Mouse (Mus musculus) neural tube, embryonic 12.5 days (tissue): ENCODE data around the gene Notch2. TPM values are rescaled to one million over a fixed set of nuclear protein-coding genes. Genes with fewer than 3 reads are reported as not detected.
A peak's percentile ranks its signal among the peaks of the same experiment; 100 is the strongest.

Experiments used
- ATAC-seq: fragments of 200-750 bp; cut with Nextera tagmentation; 2 replicates; pipeline ENCODE4 v1.8.0; 2017; ENCODE audit warnings: low read depth, mild to moderate bottlenecking, moderate TSS enrichment, moderate library complexity; ENCODE audit not compliant: low FRiP score
- H3K27ac ChIP-seq: fragments of 300-500 bp; sonication (generic); 2 replicates; pipeline ENCODE4 v1.5.1; 2016
- H3K27me3 ChIP-seq: fragments of 300-500 bp; sonication (generic); replicated peaks from 2 replicates; pipeline ENCODE4 v1.6.1; 2016; ENCODE audit warnings: mild to moderate bottlenecking
- H3K36me3 ChIP-seq: fragments of 300-500 bp; sonication (generic); 2 replicates; pipeline ENCODE4 v1.6.1; 2016; ENCODE audit warnings: mild to moderate bottlenecking
- H3K4me1 ChIP-seq: fragments of 300-500 bp; sonication (generic); 2 replicates; pipeline ENCODE4 v1.6.1; 2016
- H3K4me2 ChIP-seq: fragments of 300-500 bp; sonication (generic); replicated peaks from 2 replicates; pipeline ENCODE4 v1.6.1; 2016; ENCODE audit warnings: mild to moderate bottlenecking
- H3K4me3 ChIP-seq: fragments of 300-500 bp; sonication (generic); 2 replicates; pipeline ENCODE4 v1.5.1; 2016
- H3K9ac ChIP-seq: fragments of 300-500 bp; sonication (generic); 2 replicates; pipeline ENCODE4 v1.6.1; 2016; ENCODE audit warnings: mild to moderate bottlenecking
- H3K9me3 ChIP-seq: fragments of 300-500 bp; sonication (generic); 2 replicates; pipeline ENCODE4 v1.6.1; 2016; ENCODE audit warnings: mild to moderate bottlenecking
- WGBS: fragments of 180-500 bp; shearing (Covaris S2); methylation state at CpG from one replicate; pipeline ENCODE4 v1.1.7; 2016; 5-methylcytosine and 5-hydroxymethylcytosine counted together
- polyA plus RNA-seq: library from polyadenylated mRNA; unstranded; fragments of >200 nt; fragmentation: Nextera tagmentation; extraction: Ambion mirVana; gene quantifications from 2 replicates; pipeline ENCODE4 v1.2.1, GENCODE M21; 2016

Gene Notch2
- polyA plus RNA-seq, result 16.8 and 17.1 TPM in 2 replicates

DNA sequence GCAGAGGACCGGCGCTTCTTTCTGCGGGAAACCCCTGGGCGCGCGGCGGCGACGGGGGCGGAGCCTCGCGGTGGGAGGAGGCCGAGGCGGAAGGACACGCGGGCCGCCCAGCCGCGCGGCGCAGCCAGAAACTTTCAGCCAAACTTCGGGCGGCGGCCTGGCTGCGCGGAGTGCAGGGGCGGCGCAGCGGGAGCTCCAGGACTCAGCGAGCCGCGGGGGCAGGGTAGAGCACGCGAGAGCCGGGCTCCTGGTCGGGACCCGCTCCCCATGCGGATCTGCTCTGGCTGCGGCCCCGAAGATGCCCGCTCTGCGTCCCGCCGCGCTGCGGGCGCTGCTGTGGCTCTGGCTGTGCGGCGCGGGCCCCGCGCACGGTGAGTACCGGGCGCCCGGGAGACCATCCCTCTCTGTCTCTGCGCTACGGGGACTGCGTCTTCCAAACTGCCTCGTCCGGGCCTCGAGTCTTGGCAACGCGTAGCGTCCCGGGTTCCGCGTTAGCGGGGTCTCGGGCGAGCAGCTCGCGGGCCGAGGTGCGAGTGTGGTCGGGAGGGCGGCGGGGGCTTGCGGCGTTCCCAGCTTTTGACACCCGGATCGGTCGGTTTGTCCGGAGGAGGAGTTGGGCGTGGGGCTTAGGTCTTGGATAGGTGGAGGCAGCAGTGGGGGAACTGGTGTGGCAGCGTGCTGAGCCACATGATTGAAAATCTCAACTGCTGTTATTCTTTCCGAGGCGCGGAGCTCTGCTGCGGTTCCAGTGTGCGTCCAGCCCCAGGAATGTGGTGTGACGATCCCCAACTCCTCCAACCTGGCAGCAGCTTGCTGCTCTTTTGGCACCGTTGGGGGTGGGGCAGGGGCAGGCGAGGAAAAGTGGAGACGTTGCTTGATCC, at the start of gene Notch2:
TSS of gene Notch2 (plus strand) at position 127 of the 881 bp plus-strand sequence.
- Histone ChIP-seq H3K27me3 (no peaks in the 10 kb centered on the region), H3K9me3 (no peaks in the 10 kb centered on the region), H3K4me1 (peaks cover 23% of the 10 kb centered on the region), H3K4me3 (peak within 1 kb of the TSS; percentile 86), H3K9ac (peak within 1 kb of the TSS; percentile 88), H3K4me2 (peak within 1 kb of the TSS; percentile 81), H3K27ac (0 out of 2 replicates have a peak within 1 kb of the TSS, but pooled peaks have one; percentile 37), H3K36me3 (no peaks in the 10 kb centered on the region)
- WGBS, result under 1% methylated on average over 91 of the region's 95 CpGs
- peak; percentile 89 for ATAC-seq

DNA sequence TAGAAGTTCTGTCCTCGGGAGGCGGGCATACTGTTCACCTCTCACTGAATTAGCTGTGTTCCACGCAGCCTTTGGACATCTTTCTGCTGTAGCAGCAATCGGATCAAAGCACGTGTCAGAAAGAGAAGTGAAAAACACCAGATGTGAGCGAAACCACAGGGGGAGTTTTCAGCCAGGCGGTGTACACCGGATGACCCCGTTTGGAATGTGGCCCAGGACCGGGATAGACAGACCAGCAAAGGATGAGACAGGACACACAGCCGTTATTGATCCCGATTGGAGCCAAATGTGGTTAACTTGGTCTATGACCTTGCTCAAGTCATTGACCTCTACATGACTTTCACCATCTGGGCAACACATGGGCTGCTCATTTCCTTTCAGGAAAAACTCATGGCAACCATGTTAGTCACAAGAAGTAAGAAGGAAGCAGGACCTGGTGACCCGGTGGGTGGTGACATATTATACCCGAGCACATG, 48.4 kb upstream of the Notch2 start:
- ATAC-seq, result no peak
- 81% methylated on average over 14 of the region's 14 CpGs for WGBS
- H3K4me3 ChIP-seq, result no peak overlapping the region
- peaks cover 6% of the 10 kb centered on the region; the same call in 1 of the 2 replicates for H3K4me1 ChIP-seq
- no peak overlapping the region for H3K27ac ChIP-seq
- no peak overlapping the region for H3K9ac ChIP-seq
- H3K36me3 ChIP-seq, result no peaks in the 10 kb centered on the region
- H3K9me3 ChIP-seq, result no peaks in the 10 kb centered on the region
- H3K27me3 ChIP-seq, result no peaks in the 10 kb centered on the region
- no peak overlapping the region for H3K4me2 ChIP-seq

DNA sequence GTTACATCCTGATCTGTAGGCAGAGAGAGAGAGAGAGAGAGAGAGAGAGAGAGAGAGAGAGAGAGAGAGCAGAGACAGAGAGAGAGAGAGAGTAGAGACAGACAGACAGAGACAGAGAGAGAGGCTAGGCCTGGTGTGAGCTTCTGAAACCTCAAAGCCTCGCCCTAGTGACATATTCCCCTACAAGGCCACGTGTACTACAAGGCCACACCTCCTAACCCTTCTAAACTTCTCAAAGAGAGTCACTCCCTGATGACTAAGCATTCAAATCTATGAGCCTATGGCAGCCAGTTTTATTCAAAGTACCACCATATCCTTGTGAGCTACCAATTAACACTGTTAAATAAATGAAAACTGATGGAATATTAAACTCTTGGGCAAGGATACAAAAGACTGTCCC, 45.7 kb upstream of the Notch2 start:
- 64% methylated on average over 2 of the region's 2 CpGs for WGBS
- ATAC-seq, result no peak
- no peaks in the 10 kb centered on the region for H3K36me3 ChIP-seq

DNA sequence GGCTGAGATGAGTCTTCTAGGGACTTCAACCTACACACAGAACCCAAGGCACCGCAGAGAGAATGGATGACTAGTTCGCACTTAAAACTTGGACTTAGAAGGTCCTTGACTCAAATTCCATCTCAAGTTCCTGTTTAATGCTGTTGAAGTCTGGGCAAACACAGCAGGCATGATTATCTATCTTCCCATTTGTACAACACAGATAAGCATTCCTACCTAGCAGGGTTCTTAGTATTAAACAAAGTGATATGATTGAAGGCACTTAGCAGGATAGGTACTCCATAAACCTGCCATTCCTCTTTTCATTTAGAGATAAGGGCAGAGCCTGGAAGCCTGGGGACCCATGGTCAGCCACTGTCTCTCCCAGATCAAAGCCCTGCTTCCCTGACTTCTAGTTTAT, 45.1 kb upstream of the Notch2 start:
- Histone ChIP-seq H3K9me3 (no peaks in the 10 kb centered on the region), H3K9ac (no peak overlapping the region), H3K4me1 (peaks cover 11% of the 10 kb centered on the region), H3K27me3 (no peaks in the 10 kb centered on the region), H3K36me3 (no peaks in the 10 kb centered on the region), H3K4me3 (no peak overlapping the region), H3K27ac (no peak overlapping the region), H3K4me2 (no peak overlapping the region)
- 86% methylated on average over 2 of the region's 2 CpGs for WGBS
- ATAC-seq, result no peak

More for the DNA sequence above, 45.7 kb upstream of the Notch2 start:
- Histone ChIP-seq H3K4me1 (peaks cover 11% of the 10 kb centered on the region), H3K27ac (no peak overlapping the region), H3K9ac (no peak overlapping the region), H3K4me2 (no peak overlapping the region), H3K9me3 (no peaks in the 10 kb centered on the region), H3K4me3 (no peak overlapping the region), H3K27me3 (no peaks in the 10 kb centered on the region)

DNA sequence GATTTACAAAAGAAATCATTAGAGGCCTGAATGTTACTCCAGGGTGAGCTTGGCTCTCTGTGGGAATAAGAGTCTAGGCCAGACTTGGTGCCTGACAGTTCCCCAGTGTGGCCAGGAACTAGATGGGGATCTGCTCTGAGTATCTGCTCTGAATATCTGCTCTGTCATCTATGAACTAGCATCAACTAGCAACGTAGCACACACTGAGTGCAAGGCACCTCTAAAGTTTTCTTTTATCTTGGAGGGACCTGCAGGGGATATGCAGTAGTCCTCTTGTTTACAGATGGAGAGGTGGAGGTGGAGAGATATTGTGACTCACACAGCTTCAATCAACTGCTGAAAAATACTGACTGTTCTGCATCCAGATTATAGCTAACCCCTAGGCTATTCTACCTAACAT, 44.3 kb upstream of the Notch2 start:
- H3K4me1 ChIP-seq, result peaks cover 11% of the 10 kb centered on the region
- no peaks in the 10 kb centered on the region for H3K36me3 ChIP-seq
- H3K9ac ChIP-seq, result no peak overlapping the region
- 81% methylated on average over 1 of the region's 1 CpGs for WGBS
- H3K4me2 ChIP-seq, result no peak overlapping the region
- no peaks in the 10 kb centered on the region for H3K9me3 ChIP-seq
- no peak overlapping the region for H3K27ac ChIP-seq
- ATAC-seq, result no peak
- no peaks in the 10 kb centered on the region for H3K27me3 ChIP-seq
- no peak overlapping the region for H3K4me3 ChIP-seq

DNA sequence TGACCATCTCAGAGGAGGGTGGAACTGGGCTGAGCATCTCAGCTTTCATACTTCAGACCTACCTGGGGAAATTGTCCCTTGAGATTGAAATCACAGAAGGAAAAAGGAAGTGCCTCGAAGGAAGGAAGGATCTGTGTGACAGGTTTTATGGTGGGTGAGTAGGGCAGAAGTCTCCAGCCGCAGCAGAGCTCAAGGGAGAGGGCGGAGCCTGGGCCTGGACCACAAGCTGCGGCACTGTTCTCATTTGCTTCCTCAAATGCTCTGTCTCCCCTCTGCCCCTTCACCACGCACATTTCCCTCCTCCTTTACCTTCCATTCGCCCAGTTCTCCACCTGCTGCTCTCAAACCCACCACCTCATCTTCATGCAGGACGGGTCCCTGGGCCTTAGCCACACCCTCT, 42.2 kb upstream of the Notch2 start:
- no peak overlapping the region for H3K9ac ChIP-seq
- H3K4me3 ChIP-seq, result no peak overlapping the region
- H3K4me2 ChIP-seq, result no peak overlapping the region
- WGBS, result 13% methylated on average over 7 of the region's 7 CpGs
- no peaks in the 10 kb centered on the region for H3K27me3 ChIP-seq
- H3K27ac ChIP-seq, result no peak overlapping the region
- H3K4me1 ChIP-seq, result peaks cover 11% of the 10 kb centered on the region
- no peaks in the 10 kb centered on the region for H3K36me3 ChIP-seq
- no peak for ATAC-seq
- no peaks in the 10 kb centered on the region; the same call in 1 of the 2 replicates for H3K9me3 ChIP-seq

DNA sequence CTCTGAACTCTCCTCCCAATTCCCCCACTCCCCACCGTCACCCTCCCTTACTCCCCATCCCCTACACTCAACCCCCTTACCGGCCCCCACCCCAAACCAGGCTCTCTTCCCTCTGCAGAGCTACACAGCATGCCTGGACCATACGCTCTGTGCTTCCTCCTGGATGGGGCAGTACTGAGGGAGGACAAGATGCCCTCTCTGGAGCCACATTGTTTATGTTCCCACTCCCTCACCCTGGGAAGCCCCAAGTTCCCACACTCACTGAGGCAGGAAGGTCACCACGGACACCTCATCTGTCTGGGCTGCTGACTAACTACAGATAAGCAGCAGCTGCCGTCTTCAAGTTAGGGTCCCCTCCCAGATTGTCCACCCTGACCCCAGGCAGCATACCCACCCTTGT, 41.1 kb upstream of the Notch2 start:
- no peak overlapping the region for H3K27ac ChIP-seq
- H3K9ac ChIP-seq, result no peak overlapping the region
- H3K4me3 ChIP-seq, result no peak overlapping the region
- ATAC-seq, result 0 out of 2 replicates have a peak, but pooled peaks have one; percentile 37
- no peaks in the 10 kb centered on the region for H3K27me3 ChIP-seq
- 63% methylated on average over 5 of the region's 5 CpGs for whole genome bisulfite sequencing
- H3K36me3 ChIP-seq, result no peaks in the 10 kb centered on the region
- H3K4me1 ChIP-seq, result peaks cover 11% of the 10 kb centered on the region
- H3K9me3 ChIP-seq, result no peaks in the 10 kb centered on the region; the same call in 1 of the 2 replicates
- H3K4me2 ChIP-seq, result no peak overlapping the region

DNA sequence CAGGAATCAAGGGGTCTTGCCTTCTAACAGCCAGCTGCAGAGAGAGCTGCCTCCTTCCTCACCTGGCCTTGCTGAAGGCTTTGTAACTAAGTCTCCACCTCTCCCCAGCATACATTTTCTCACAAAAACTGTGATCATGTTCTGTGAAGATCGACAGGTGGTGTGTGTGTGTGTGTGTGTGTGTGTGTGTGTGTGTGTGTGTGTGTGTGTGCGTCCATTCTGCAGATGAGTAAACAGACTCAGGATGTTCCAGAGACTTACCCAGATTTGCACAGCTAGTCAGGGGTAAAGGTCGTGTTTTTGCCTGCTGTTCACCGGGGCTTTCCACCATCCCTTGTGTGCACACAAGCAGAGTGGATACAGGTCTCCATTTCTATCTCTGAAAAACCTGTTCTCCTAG, 40.6 kb upstream of the Notch2 start:
- H3K27me3 ChIP-seq, result no peaks in the 10 kb centered on the region
- H3K36me3 ChIP-seq, result no peaks in the 10 kb centered on the region
- H3K9me3 ChIP-seq, result no peaks in the 10 kb centered on the region; the same call in 1 of the 2 replicates
- no peak for ATAC-seq
- H3K9ac ChIP-seq, result no peak overlapping the region
- H3K4me2 ChIP-seq, result no peak overlapping the region
- peaks cover 11% of the 10 kb centered on the region for H3K4me1 ChIP-seq
- no peak overlapping the region for H3K4me3 ChIP-seq
- 76% methylated on average over 4 of the region's 4 CpGs for WGBS
- H3K27ac ChIP-seq, result no peak overlapping the region

DNA sequence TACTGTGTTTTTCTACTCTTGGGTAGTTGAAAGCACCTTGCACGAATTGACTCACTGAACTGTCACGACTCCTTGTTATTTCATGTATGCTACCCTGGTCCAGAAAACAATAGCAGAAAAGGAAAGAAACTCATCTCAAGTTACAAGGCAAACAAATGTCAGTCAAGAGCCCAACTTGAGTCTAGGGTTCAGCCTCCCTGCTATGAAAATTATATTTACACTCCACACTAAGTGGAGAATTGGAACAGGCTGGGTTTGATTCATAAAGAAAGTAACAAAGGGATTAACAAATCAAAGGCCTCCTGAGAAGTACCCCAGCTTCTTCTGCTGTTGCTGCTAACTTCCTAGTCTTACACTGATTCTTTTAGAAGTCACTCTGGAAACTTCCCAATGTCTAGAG, 40.0 kb upstream of the Notch2 start:
- whole genome bisulfite sequencing, result 57% methylated on average over 2 of the region's 2 CpGs
- Histone ChIP-seq H3K9ac (no peak overlapping the region), H3K27ac (no peak overlapping the region), H3K4me2 (no peak overlapping the region), H3K4me3 (no peak overlapping the region), H3K4me1 (peaks cover 11% of the 10 kb centered on the region), H3K36me3 (no peaks in the 10 kb centered on the region), H3K9me3 (no peaks in the 10 kb centered on the region; the same call in 1 of the 2 replicates), H3K27me3 (no peaks in the 10 kb centered on the region)
- ATAC-seq, result no peak

DNA sequence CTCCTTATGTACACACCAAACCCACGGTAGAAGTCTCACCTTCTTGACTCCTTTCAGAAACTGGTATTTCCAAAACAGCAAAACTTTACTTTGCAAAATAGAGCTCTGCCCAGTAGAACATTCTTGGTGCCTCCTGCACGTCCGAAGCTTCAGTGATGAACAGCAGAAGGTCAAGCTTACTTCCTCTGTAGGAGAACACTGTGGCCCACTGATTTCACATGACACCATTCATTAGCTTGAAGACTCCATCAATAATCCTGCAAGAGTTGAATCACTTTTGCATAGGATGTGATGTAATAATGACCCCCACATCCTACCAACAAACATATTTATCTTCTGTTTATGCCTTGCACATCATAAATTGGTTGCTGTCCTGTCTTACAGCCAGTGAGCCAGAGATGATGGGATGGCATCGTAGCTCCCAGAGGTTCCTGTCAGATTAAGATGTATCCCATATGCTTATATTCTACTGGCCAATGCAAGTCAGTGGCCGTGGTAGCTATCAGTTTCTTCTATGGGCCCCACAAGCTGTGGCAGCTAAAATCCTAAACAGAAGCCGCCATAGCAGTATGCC, 39.0 kb upstream of the Notch2 start:
- Histone ChIP-seq H3K4me2 (no peak overlapping the region), H3K4me1 (peaks cover 11% of the 10 kb centered on the region), H3K27me3 (no peaks in the 10 kb centered on the region), H3K9me3 (no peaks in the 10 kb centered on the region; the same call in 1 of the 2 replicates), H3K9ac (no peak overlapping the region), H3K4me3 (no peak overlapping the region), H3K36me3 (no peaks in the 10 kb centered on the region), H3K27ac (no peak overlapping the region)
- no peak for ATAC-seq
- WGBS, result 90% methylated on average over 6 of the region's 6 CpGs

DNA sequence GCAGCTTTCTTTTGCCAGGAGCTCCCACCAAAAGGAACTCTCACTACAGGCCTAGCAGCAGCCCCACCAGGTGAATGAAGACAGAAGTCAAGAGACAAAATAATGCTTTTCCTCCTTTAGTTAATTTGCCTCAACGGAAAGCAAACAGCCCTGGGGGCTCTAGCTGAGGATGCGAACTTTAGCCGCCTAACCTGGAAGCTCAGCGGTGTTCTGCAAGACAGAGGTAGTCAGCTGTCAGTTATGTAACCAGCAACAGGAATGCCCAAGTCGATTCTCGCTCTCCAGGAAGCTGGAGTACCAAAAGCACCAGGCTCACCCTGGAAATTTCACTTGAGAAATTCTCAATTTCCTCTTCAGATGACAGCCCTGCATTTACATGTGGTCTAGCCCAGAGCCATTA, 36.6 kb upstream of the Notch2 start:
- H3K9ac ChIP-seq, result no peak overlapping the region
- no peak overlapping the region for H3K4me3 ChIP-seq
- H3K9me3 ChIP-seq, result no peaks in the 10 kb centered on the region; the same call in 1 of the 2 replicates
- H3K4me2 ChIP-seq, result no peak overlapping the region
- no peaks in the 10 kb centered on the region for H3K36me3 ChIP-seq
- no peaks in the 10 kb centered on the region for H3K27me3 ChIP-seq
- 75% methylated on average over 6 of the region's 6 CpGs for WGBS
- peaks cover 3% of the 10 kb centered on the region for H3K4me1 ChIP-seq
- no peak overlapping the region for H3K27ac ChIP-seq
- ATAC-seq, result no peak

DNA sequence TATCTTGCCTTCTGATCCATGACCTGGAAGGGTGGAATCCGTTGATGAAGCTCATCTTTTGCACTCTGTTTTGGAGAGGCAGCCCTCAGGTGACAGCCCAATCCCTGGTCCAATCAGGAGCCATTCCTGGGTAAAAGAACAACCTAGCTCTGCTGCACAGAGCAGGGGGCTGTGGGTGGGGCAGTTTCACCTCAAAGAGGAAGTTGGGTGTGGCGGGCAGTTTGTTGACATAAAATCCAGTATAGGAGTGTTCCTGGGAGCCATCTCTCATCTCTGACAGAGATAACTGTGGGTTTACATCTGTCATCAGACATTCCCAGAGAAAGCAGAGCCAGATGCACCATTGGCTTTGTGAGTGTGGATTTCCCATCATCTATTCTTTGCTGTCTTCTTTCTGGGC, 34.6 kb upstream of the Notch2 start:
- no peak overlapping the region for H3K4me2 ChIP-seq
- H3K9me3 ChIP-seq, result no peaks in the 10 kb centered on the region; the same call in 1 of the 2 replicates
- WGBS, result 71% methylated on average over 2 of the region's 2 CpGs
- ATAC-seq, result no peak
- no peaks in the 10 kb centered on the region for H3K27me3 ChIP-seq
- no peaks in the 10 kb centered on the region for H3K4me1 ChIP-seq
- H3K4me3 ChIP-seq, result no peak overlapping the region
- no peak overlapping the region for H3K9ac ChIP-seq
- H3K27ac ChIP-seq, result no peak overlapping the region
- no peaks in the 10 kb centered on the region for H3K36me3 ChIP-seq
